Mouse (Mus musculus) liver, embryonic 11.5 days (tissue): ENCODE measurements around the gene Celf2. TPM values are rescaled to one million over a fixed set of nuclear protein-coding genes. Genes with fewer than 3 reads are reported as not detected.

Source experiments
- ATAC-seq: fragments of 200-750 bp; cut with Nextera tagmentation; replicated peaks from 2 replicates; pipeline ENCODE4 v1.8.0; 2017; ENCODE audit warnings: moderate number of reproducible peaks, mild to moderate bottlenecking, moderate TSS enrichment, moderate library complexity; ENCODE audit not compliant: low FRiP score
- DNase-seq: peaks from one replicate; pipeline ENCODE4 v3.0.0-alpha.2; 2017; ENCODE audit warnings: low spot score
- H3K27ac ChIP-seq: fragments of 300-500 bp; sonication (generic); 2 replicates; pipeline ENCODE4 v1.5.1; 2014; ENCODE audit warnings: mild to moderate bottlenecking, low read depth, low read length, control low read depth
- H3K27me3 ChIP-seq: fragments of 300-500 bp; sonication (generic); replicated peaks from 2 replicates; pipeline ENCODE4 v1.6.1; 2014; ENCODE audit warnings: low read length, mixed read lengths; ENCODE audit not compliant: control insufficient read depth, insufficient read depth
- H3K36me3 ChIP-seq: fragments of 300-500 bp; sonication (generic); 2 replicates; pipeline ENCODE4 v1.6.1; 2014; ENCODE audit warnings: mild to moderate bottlenecking, low read length, moderate library complexity, mixed read lengths; ENCODE audit not compliant: control insufficient read depth, insufficient read depth
- H3K4me1 ChIP-seq: fragments of 300-500 bp; sonication (generic); replicated peaks from 2 replicates; pipeline ENCODE4 v1.6.1; 2014; ENCODE audit warnings: low read length, mixed read lengths; ENCODE audit not compliant: control insufficient read depth, insufficient read depth
- H3K4me2 ChIP-seq: fragments of 300-500 bp; sonication (generic); 2 replicates; pipeline ENCODE4 v1.6.1; 2014; ENCODE audit warnings: mild to moderate bottlenecking, control low read depth, moderate library complexity
- H3K4me3 ChIP-seq: fragments of 300-500 bp; sonication (generic); 2 replicates; pipeline ENCODE4 v1.5.1; 2014; ENCODE audit warnings: low read depth, low read length, control low read depth
- H3K9ac ChIP-seq: fragments of 300-500 bp; sonication (generic); 2 replicates; pipeline ENCODE4 v1.6.1; 2014; ENCODE audit warnings: low read depth, low read length, control low read depth
- H3K9me3 ChIP-seq: fragments of 300-500 bp; sonication (generic); 2 replicates; pipeline ENCODE4 v1.6.1; 2016; ENCODE audit warnings: low read length, inconsistent platforms, mixed read lengths; ENCODE audit not compliant: control insufficient read depth
- WGBS: fragments of 180-500 bp; shearing (Covaris S2); extraction: QIAGEN DNeasy Blood & Tissue Kit; methylation state at CpG from one replicate; pipeline ENCODE4 v1.1.7; 2014; 5-methylcytosine and 5-hydroxymethylcytosine counted together
- polyA plus RNA-seq: library from polyadenylated mRNA; unstranded; fragments of >200 nt; fragmentation: Nextera tagmentation; extraction: Ambion mirVana; gene quantifications from 2 replicates; pipeline ENCODE4 v1.2.1, GENCODE M21; 2014

The Celf2 gene
- polyA plus RNA-seq, 1 experiment from 2014 or later: 21.1 TPM

DNA sequence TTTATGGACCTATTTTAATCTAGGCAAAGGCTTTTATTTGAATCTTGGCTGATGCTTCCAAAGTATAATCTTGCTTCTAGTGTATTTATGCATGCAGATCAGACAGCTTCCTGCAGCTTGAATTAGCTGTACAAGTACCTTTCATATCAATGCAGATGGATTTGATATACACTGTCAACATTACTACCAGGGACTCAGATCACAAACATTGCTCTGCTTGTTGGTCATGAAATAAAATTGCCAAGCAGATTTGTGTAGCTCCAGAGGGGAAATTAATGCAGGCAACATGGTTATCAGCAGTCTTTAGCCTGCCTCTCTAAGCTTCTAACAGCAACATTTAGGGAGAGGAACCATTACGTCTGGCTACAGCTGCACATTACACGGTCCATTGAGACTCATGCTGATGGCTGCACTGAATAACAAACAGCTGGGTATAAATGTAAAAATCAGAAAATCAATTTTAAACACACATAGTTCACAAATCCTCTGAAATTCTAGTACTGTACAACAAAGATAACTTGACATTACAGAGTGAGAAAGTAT is 659.2 kb downstream of the Celf2 start:
- ATAC-seq (no peak), DNase-seq (no peak)
- Histone ChIP-seq H3K4me2 (no peak overlapping the region), H3K4me3 (no peak overlapping the region), H3K4me1 (no peaks in the 10 kb centered on the region), H3K9me3 (no peaks in the 10 kb centered on the region), H3K9ac (no peak overlapping the region), H3K36me3 (no peaks in the 10 kb centered on the region), H3K27ac (no peak overlapping the region), H3K27me3 (no peaks in the 10 kb centered on the region)
- WGBS: 73% methylated on average over 2 of the region's 2 CpGs

DNA sequence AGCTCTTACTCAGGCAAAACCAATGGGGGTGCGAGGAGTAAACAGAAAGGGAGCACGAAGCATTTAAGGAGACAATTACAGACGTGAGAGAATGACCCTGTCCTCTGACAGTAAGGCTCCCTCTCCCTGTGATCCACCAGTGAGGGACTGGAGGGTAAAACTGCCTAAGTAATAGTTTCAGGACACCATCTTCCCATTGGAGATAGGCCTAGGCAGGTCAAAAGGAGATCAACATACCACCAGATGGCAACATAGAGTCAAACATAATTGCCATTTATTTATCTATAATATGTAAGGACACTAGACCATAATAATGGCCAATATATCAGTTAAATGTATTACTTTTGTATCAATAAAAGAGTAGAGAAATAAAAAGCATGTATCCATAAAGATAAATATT is 660.0 kb downstream of the Celf2 start:
- H3K9me3 ChIP-seq: no peaks in the 10 kb centered on the region
- 50% methylated on average over 3 of the region's 3 CpGs for WGBS
- H3K9ac ChIP-seq: no peak overlapping the region
- ATAC-seq (no peak), DNase-seq (no peak)
- H3K4me1 ChIP-seq: no peaks in the 10 kb centered on the region
- H3K4me2 ChIP-seq: no peak overlapping the region
- no peak overlapping the region for H3K4me3 ChIP-seq
- no peaks in the 10 kb centered on the region for H3K36me3 ChIP-seq
- H3K27ac ChIP-seq: no peak overlapping the region
- H3K27me3 ChIP-seq: no peaks in the 10 kb centered on the region

- ATAC-seq (no peak), DNase-seq (no peak)
- no peak overlapping the region for H3K27ac ChIP-seq
- no peaks in the 10 kb centered on the region for H3K4me1 ChIP-seq
- H3K36me3 ChIP-seq: no peaks in the 10 kb centered on the region
- H3K9me3 ChIP-seq: no peaks in the 10 kb centered on the region
- no peak overlapping the region for H3K9ac ChIP-seq
- no peaks in the 10 kb centered on the region for H3K27me3 ChIP-seq
- H3K4me2 ChIP-seq: no peak overlapping the region
- no peak overlapping the region for H3K4me3 ChIP-seq
- WGBS: 87% methylated on average over 6 of the region's 6 CpGs
Measured at GRCm38 (mm10) chr2:6830021-6830420, 679.3 kb downstream of the Celf2 start.

GRCm38 (mm10) chr2:6827583-6827982 is 681.8 kb downstream of the Celf2 start:
- no peak overlapping the region for H3K9ac ChIP-seq
- DNase-seq (no peak), ATAC-seq (no peak)
- H3K4me2 ChIP-seq: no peak overlapping the region
- no peaks in the 10 kb centered on the region for H3K9me3 ChIP-seq
- H3K4me1 ChIP-seq: no peaks in the 10 kb centered on the region
- 65% methylated on average over 2 of the region's 2 CpGs for WGBS
- no peaks in the 10 kb centered on the region for H3K27me3 ChIP-seq
- no peaks in the 10 kb centered on the region for H3K36me3 ChIP-seq
- no peak overlapping the region for H3K27ac ChIP-seq
- H3K4me3 ChIP-seq: no peak overlapping the region

DNA sequence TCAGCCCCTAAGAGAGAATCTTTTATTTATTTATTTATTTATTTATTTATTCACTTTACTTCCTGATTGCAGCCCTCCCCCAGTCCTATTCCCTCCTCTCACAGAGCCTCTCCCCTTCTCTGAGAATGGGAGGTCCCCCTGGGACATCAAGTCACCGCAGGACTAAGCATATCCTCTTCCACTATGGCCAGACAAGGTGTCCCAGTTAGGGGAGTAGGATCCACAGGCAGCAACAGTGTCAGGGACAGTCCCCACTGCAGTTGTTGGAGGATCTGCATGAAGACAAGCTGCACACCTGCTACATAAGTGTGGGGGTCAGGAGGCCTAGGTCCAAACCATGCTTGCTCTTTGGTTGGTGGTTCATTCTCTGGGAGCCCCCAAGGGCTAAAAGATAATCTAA is 686.3 kb downstream of the Celf2 start:
- Histone ChIP-seq H3K9me3 (no peaks in the 10 kb centered on the region), H3K27ac (no peak overlapping the region), H3K36me3 (no peaks in the 10 kb centered on the region), H3K9ac (no peak overlapping the region), H3K4me3 (no peak overlapping the region), H3K4me1 (no peaks in the 10 kb centered on the region), H3K4me2 (no peak overlapping the region), H3K27me3 (no peaks in the 10 kb centered on the region)
- no peak for ATAC-seq
- 86% methylated on average over 1 of the region's 1 CpGs for WGBS
- no peak for DNase-seq

GRCm38 (mm10) chr2:6821593-6821992 is 687.8 kb downstream of the Celf2 start:
- WGBS: 50% methylated on average over 2 of the region's 2 CpGs

GRCm38 (mm10) chr2:6815281-6815680 is 694.1 kb downstream of the Celf2 start:
- ATAC-seq (no peak), DNase-seq (no peak)
- Histone ChIP-seq H3K27me3 (no peaks in the 10 kb centered on the region), H3K27ac (no peak overlapping the region), H3K9me3 (no peaks in the 10 kb centered on the region), H3K4me3 (no peak overlapping the region), H3K4me1 (no peaks in the 10 kb centered on the region), H3K4me2 (no peak overlapping the region), H3K36me3 (no peaks in the 10 kb centered on the region), H3K9ac (no peak overlapping the region)
- WGBS: 77% methylated on average over 2 of the region's 2 CpGs

More at GRCm38 (mm10) chr2:6821593-6821992, 687.8 kb downstream of the Celf2 start:
- H3K4me3 ChIP-seq: no peak overlapping the region
- no peaks in the 10 kb centered on the region for H3K9me3 ChIP-seq
- H3K27ac ChIP-seq: no peak overlapping the region
- no peaks in the 10 kb centered on the region for H3K4me1 ChIP-seq
- H3K27me3 ChIP-seq: no peaks in the 10 kb centered on the region
- H3K36me3 ChIP-seq: no peaks in the 10 kb centered on the region
- H3K9ac ChIP-seq: no peak overlapping the region
- no peak for DNase-seq
- no peak for ATAC-seq
- no peak overlapping the region for H3K4me2 ChIP-seq

GRCm38 (mm10) chr2:6808736-6809135 is 700.6 kb downstream of the Celf2 start:
- no peaks in the 10 kb centered on the region for H3K4me1 ChIP-seq
- no peak overlapping the region for H3K9ac ChIP-seq
- ATAC-seq (no peak), DNase-seq (no peak)
- no peaks in the 10 kb centered on the region for H3K27me3 ChIP-seq
- H3K4me2 ChIP-seq: no peak overlapping the region
- WGBS: 95% methylated on average over 1 of the region's 1 CpGs
- H3K27ac ChIP-seq: no peak overlapping the region
- no peaks in the 10 kb centered on the region for H3K36me3 ChIP-seq
- H3K9me3 ChIP-seq: no peaks in the 10 kb centered on the region
- no peak overlapping the region for H3K4me3 ChIP-seq

- DNase-seq: no peak
- Histone ChIP-seq H3K4me2 (no peak overlapping the region), H3K9me3 (no peaks in the 10 kb centered on the region), H3K9ac (no peak overlapping the region), H3K4me1 (no peaks in the 10 kb centered on the region), H3K4me3 (no peak overlapping the region), H3K36me3 (no peaks in the 10 kb centered on the region), H3K27ac (no peak overlapping the region), H3K27me3 (no peaks in the 10 kb centered on the region)
- 82% methylated on average over 5 of the region's 5 CpGs for WGBS
- no peak for ATAC-seq
Measured at GRCm38 (mm10) chr2:6796754-6797153, 712.6 kb downstream of the Celf2 start.
